Mouse (Mus musculus) gastrocnemius, postnatal 14 days (tissue): ENCODE data around the gene Dthd1. TPM values are rescaled to one million over a fixed set of nuclear protein-coding genes. Genes with fewer than 3 reads are reported as not detected.
A peak's percentile ranks its signal among the peaks of the same experiment; 100 is the strongest.

Source experiments
- DNase-seq: peaks from one replicate; pipeline ENCODE4 v3.0.0; 2021; ENCODE audit warnings: mixed read lengths
- intact Hi-C: fragments of 180-260 bp; cut with DNase I; formaldehyde crosslinking; loops from one replicate; pipeline ENCODE4 v1.15.1; 2025; ENCODE audit warnings: low total_unique reads
- long read RNA-seq, 2 experiments: library from polyadenylated mRNA; stranded (forward); transcript quantifications; one replicate each; pipeline ENCODE4 v2.0.0; 2021
- total RNA-seq, 2 experiments: library from RNA; stranded (reverse); gene quantifications; 2 replicates each; pipeline ENCODE4 v1.2.3; 2021

Gene Dthd1
- not detected for total RNA-seq
- long read RNA-seq, experiment 1, result 0 reads
- long read RNA-seq, experiment 2, result 0 reads

GRCm38 (mm10) chr5:62813402-62814071 is at the start of gene Dthd1:
TSS of gene Dthd1 (plus strand) at chr5:62813823.
- intact Hi-C loops, result no loop called here
- DNase-seq, result no peak

DNA sequence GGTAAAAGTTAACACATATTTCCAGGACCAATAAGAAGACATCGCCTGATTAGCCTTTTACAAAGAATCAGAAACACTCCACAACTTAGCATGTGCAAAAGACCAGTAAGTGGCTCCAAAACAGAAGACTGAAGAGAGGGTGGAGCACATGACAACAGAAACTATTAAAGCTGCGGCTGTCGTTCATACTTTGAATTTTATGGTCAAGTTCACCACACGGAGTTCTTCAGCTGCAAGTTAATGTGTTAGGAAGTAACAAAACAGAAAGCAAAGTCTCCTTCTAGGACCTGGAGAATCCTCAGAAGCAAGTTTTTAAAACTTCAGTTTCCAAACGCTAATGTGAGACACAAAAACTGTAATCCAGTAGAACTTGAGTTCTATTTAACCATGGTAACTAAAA is 49.5 kb upstream of the Dthd1 start:
- intact Hi-C loops, result no loop called here
- DNase-seq, result no peak

- no peak for DNase-seq
- intact Hi-C loops, result no loop called here
Measured at GRCm38 (mm10) chr5:62765459-62765783, 48.2 kb upstream of the Dthd1 start.

GRCm38 (mm10) chr5:62765784-62766701 is 47.6 kb upstream of the Dthd1 start, which contains the start of gene Arap2:
TSS of gene Arap2 (minus strand) at chr5:62766159.
- peak; percentile 46 for DNase-seq
- intact Hi-C loops, result no loop called here

- DNase-seq, result no peak
- intact Hi-C loops, result no loop called here
Measured at GRCm38 (mm10) chr5:62771775-62772599, 41.6 kb upstream of the Dthd1 start.

DNA sequence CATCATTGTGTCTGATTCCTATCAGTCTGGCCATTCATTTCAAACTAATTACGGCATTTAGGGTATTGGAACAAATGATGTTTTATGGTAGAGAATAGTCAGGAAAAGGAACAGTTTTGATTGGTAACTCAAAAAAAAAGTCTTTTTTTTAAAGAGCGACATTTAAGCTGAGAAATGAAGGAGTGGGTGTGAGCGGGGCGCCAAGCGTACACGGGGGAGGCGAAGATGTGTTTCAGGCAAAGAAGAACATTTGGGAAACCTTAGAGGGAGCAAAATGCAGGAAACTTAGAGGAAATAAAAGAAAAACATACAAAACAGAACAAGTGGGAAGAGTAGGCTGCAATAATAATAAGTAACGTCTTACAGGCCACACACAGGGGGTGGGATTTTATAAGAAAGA is 35.8 kb upstream of the Dthd1 start:
- no peak for DNase-seq
- intact Hi-C loops, result no loop called here

DNA sequence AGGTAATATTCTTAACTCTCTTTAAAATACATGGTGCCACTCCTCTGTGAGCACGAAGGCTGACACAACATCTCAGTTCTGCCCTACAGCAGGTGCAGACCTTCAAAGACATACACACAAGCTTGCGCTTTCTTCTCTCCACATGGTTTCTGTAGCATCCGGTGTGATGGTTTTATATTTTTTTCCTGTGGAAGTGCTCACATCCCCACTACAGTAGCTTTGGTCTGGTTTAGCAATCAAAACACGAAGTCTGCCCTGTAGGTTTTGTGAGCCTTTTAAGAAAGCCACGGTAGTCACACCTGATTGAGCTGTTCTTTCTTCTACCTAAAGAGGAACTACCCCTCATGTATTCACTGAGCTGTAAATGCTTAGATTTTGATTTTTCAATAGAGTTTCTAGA is 34.9 kb upstream of the Dthd1 start:
- intact Hi-C loops, result no loop called here
- no peak for DNase-seq

- no peak for DNase-seq
- intact Hi-C loops, result no loop called here
Measured at GRCm38 (mm10) chr5:62786809-62787208, 26.8 kb upstream of the Dthd1 start.

- intact Hi-C loops, result no loop called here
- no peak for DNase-seq
Measured at GRCm38 (mm10) chr5:62790921-62791564, 22.6 kb upstream of the Dthd1 start.

- no peak for DNase-seq
- intact Hi-C loops, result no loop called here
Measured at GRCm38 (mm10) chr5:62792776-62793175, 20.8 kb upstream of the Dthd1 start.

DNA sequence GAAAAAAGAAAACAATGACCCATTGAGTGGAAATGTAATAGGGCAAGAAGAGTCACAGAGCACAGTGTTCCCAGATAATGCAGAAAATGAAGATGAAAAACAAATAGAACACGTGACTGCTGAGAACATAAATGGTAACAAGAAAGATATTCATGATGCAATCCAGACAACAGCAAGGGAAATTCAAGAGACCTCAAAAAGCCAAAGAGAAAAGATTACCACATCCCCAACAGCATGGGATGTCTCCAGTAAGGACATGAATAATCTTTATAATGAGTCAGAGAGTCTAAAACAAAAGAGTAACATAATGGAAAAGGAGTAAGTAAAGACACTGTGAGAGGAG is 420 bp downstream of the Dthd1 start:
- no peak for DNase-seq
- intact Hi-C loops, result no loop called here

- no peak for DNase-seq
- intact Hi-C loops, result no loop called here
Measured at GRCm38 (mm10) chr5:62815741-62816140, 2.1 kb downstream of the Dthd1 start.

DNA sequence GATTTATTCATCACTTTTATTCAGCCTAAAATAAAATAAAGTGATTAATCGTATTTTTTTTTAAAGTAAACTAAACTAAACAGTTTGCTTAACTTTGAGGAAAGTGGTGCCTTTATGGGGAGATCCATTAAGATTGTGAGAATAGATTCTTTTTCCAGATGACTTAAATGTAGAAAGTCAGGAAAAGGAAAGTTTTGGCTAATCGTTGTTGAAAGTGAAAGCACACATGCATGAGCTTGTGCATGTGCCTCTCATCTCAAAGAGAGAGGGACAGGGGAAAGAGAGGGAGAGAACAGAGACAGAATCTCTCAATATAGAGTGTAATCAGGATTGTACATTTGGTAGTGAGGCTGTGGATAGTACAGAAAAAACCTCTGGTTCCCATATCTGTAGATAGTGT is 5.9 kb downstream of the Dthd1 start:
- intact Hi-C loops, result no loop called here

GRCm38 (mm10) chr5:62820363-62821271 is 7.0 kb downstream of the Dthd1 start:
- intact Hi-C loops, result no loop called here

More for the DNA sequence above, 5.9 kb downstream of the Dthd1 start:
- no peak for DNase-seq

DNA sequence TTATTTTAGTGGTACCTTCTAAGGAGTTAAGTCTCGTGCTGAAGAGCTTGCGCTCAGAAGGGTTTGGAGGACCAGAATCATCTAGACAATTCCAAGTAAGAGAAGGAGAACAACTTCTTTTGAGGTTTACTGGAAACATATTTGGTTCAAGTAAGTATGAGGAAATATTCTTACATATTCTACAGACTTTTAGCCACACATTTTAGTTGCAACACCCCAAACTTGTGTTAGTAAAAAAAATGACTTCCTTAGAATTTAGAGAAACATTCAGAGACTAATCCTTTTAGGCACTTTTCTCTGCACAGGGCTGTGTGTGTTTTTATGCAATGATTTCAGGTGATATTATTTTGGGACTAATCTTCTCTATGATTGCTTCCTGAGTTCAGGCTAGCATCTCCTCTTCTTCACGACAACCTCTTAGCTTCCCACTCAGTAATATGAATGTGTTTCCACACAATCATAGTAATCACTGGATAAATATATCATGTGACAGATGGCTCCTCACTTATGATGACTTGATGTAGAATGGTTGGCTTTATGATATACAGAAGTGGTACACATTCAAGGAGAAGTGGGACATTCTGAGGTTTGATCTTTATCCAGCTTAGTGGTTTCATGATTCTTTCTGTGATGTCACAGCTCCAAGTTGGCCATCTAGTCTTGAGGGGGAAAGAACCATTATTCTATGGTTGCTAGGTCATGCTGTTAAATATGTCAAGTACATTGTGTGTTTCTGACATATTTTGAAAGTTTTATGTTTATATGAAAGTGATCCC is 29.5 kb downstream of the Dthd1 start:
- intact Hi-C loops, result no loop called here

More at GRCm38 (mm10) chr5:62820363-62821271, 7.0 kb downstream of the Dthd1 start:
- no peak for DNase-seq

GRCm38 (mm10) chr5:62846571-62847131 is 33.0 kb downstream of the Dthd1 start:
- intact Hi-C loops, result no loop called here
- DNase-seq, result no peak

More for the DNA sequence above, 29.5 kb downstream of the Dthd1 start:
- DNase-seq, result no peak

GRCm38 (mm10) chr5:62851337-62851736 is 37.7 kb downstream of the Dthd1 start:
- intact Hi-C loops, result no loop called here
- DNase-seq, result no peak
